Mouse (Mus musculus): ENCODE results near the gene Fopnl. TPM values are rescaled to one million over a fixed set of nuclear protein-coding genes. Genes with fewer than 3 reads are reported as not detected.
A peak's percentile ranks its signal among the peaks of the same experiment; 100 is the strongest.

The Fopnl gene
- total RNA-seq (2022), result 10 to 100 TPM; 62.1 to 69.9 (median 67.5) TPM

DNA sequence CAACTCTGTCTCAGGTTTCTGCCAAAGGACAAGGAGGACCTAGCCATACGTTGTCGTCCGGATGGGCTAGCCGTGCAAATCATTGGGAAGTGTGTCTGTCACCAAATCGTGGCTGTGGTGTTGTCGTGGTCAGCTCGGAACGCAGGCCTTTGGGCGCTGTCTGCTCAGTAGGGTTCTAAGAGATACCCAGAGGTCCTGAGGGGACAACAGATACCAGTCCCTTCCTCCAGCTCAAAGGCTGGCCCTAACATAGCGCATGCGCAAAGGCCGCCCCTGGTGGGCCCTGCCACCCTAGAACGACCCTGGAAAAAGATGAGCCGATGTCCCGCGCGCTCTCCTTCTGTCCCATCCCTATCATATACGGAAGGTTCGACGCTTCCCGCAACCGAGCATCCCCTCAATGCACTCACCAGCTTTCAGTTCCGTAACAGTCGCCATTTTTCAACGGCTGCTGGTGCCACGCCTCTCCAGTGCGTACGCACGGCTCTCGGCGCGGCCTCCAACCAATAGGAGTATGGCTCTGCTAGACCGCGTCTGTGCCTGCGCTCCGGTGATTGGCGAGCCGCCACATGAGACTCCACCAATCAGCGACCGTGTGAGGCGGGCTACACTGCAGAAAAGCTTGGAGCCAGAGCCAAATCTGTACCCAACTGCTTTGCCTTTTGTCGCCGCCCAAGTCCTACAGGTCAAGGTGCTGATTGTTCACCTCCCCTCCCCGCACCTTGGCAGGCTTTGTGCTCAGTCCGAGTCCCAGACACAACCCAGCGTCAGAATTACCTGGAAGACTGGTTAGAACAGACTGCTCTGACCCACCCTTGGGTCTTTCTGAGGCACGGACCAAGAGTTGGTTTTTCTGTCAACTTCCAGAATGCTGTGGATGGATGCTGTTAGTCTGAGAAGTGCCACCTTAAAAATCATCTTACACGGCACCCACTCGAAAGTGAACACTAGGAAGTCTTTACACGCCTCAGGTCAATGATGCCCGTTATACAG is at the start of gene Fopnl:
Gene Fopnl, minus strand, starts transcription at position 522 of the 993 bp plus-strand sequence.
- DNase-seq (ENCODE audit: low spot score in 2 of 2), result peak; percentile 93 to 97

DNA sequence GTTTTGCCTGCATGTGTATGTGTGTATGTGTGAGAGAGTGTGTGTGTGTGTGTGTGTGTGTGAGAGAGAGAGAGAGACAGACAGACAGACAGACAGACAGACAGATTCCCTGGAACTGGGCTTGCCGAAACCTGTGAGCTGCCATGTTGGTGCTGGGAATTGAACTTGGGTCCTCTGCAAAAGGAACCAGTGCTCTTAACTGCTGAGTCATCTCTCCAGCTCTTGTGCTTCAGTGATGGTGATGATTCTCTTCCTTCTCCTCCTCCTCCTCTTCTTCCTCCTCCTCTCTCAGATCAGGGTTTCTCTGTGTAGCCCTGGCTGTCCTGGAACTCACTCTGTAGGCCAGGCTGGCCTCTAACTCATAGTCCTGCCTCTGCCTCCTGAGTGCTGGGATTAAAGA is 48.8 kb upstream of the Fopnl start:
- no peak for DNase-seq (ENCODE audit: low spot score in 2 of 2)

DNA sequence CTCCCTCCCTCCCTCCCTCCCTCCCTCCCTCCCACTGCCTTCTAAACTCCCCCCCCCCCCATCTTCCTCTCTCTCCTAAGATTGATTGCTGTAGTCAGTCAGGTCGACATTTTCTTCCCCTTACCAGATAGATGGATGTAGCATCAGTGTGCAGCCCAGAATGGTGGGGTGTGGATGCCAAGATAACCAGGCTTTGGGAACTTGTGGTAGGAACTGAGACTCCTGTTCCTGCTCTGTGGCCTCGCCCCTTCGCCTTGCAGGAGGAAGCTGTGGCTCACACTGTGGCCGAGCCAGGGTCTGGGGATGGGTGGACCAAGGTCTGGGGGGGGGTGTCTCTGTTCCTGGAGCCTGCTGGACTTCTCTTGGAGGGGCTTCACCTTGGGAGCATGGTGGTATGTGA is 48.3 kb upstream of the Fopnl start:
- no peak for DNase-seq (ENCODE audit: low spot score in 2 of 2)

DNA sequence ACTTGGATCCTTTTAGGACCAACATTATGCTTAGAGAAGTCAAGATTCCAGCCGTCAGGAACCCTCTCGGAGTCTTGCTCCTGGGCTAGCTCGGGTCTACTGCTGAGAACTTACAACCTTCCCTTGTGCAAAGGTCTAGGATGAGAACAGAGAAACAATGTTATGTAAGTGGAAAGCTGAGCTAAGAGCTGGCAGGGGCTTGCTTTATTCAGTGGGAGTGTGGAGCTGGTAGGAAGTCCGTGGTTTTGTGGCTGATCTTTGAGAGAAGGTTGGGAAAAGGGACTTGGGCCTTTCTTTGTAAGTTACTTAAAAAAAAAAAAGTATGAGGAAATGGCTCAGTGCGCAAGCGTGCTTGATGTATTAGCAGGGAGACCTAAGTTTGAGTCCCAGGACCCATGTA is 46.9 kb upstream of the Fopnl start:
- DNase-seq (ENCODE audit: low spot score in 2 of 2), result no peak

DNA sequence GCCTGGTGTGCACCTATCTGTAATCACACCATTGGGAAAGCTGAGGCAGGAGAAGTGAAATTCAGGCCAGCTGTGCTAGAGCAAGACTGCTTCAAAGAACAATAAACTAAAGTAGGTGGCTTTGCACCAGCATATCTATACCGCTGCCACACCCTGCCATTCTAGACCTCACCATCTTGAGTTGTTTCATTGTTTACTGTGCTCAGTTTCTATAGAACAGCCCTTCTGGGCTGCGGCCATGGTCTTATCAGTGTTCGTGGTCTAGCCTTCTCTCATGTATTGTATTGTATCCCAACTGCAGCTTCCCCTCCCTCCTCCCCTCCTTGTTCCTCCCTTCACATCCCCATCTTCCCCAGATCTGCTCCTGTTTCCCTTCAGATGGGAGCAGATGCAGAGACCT is 46.3 kb upstream of the Fopnl start:
- no peak for DNase-seq (ENCODE audit: low spot score in 2 of 2)

DNA sequence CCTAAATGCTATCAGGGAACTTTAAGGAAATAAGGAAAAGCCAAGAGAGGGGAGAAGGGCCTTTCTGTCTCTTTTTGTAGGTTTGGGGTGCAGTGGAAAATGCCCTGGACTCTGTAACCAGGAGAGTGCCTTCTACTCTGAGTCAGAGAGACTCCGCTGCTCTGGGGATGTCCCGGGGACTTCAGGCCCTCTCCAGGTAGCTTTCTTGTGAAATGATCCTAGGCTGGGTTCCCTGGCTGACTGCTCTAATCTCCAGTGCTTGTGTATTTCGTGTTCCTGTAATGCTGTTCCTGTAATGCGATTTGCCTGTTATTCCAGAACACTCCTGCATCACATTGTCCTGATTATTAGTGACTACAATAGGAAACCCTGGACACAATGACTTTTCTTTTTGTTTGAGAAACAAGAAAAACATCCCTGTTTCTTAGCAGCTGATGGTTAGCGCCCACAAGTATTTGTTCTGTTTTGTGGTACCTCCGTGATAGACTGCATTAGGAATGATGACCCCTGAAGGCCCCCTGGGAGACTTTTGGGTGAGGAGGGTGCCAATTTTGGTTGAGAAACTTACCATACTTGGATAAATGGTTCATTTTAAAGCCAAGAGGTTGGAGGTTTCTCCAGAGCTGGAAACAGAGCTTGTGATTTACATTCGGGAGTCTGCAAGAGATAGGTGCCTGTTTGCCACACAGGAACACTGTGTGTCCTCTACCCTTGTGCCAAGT is 45.1 kb upstream of the Fopnl start:
- DNase-seq (ENCODE audit: low spot score in 2 of 2), result no peak

DNA sequence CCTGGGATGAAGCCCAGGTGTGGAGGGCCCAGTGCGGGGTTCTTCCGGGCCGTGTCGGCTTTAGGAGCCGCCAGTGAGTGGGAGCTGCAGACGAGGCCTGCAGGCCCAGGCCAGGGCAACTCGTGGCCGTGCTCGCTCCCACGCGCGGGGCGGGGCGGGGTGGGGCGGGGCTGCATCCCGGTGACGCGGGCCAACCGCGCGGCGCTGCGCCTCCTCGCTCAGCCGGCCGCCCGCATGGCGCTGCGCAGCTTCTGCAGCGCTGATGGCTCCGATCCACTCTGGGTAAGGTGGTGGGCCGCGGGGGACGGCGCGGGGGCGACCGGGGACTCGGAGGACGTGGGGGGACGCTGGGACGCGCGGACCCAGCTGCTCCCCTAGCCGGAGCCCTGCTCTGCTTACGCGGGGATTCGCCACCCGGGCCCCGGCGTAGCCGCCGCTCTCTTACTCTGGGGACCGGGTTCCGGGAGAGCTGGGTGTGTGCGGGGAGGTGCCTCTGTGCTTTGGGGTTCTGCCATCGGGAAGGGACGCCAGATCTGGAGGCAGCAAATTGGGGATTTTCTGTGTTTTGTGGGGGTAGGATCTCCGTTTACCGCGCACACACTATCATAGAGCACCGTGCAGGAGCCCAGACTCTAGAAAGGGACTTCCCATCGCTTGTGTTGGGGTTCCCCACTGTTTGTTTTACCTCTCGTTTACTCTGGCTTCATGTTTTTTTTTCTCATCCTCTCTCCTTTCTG is 44.3 kb upstream of the Fopnl start, which contains the start of gene Abcc1:
Gene Abcc1, plus strand, starts transcription at position 197 of the 737 bp plus-strand sequence.
- DNase-seq (ENCODE audit: low spot score in 2 of 2), result peak; percentile 51 to 73

DNA sequence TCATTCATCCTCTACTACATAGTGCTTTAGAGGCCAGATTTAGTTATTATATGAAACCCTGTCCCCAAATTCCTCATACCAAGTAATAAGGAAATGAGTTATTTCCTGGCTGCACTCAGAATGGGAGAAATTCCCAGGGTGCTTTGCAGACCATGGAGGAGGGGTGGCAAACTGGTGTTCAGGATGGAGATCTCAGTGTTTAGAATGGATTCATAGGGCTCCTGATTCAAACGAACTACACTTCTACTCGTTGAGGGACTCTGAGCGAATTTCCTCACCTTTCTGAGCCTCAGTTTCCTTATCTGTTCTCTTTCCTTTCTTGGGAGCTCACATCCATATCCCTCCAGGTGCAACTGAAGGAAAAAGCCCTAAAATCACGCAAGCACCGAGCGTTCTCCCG is 43.7 kb upstream of the Fopnl start:
- DNase-seq (ENCODE audit: low spot score in 2 of 2), result no peak

DNA sequence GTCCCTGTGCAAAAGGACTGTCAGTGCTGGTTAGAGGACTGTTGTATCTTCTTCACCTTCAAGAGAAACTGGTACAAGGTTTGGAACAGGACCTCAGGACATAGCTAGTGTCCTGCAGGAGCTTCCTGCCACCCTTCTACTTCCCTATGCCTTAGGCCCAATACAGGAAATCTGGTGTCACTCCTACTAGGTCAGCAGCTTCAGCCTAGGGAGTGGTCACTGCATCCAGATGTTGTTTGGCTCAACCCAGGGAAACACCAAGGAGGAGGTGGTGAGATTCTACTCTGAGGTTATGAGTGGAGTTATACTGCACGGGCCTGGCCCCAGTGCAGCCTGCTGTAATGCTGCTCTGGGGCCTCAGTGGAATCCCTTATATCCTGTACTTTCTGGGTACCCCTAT is 41.3 kb upstream of the Fopnl start:
- no peak for DNase-seq (ENCODE audit: low spot score in 2 of 2)

DNA sequence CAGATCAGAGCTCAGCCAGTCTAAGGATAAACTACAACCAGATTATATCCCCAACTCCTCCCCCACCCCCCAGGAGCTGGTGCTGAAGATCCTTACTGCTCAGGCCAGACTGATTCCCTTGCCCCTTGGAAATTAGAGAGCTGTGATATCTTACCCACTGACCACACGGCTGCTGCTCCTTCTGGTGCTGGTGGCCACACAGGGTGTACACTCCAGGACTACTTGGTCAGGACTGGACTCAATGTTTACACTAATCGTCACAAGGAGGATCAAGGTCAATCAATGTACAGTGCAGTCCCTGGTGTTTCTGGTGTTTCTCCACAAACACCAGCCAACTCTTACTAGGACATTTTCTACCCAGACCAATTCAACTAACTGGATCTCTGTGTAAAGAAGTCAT is 40.7 kb upstream of the Fopnl start:
- no peak for DNase-seq (ENCODE audit: low spot score in 2 of 2)

DNA sequence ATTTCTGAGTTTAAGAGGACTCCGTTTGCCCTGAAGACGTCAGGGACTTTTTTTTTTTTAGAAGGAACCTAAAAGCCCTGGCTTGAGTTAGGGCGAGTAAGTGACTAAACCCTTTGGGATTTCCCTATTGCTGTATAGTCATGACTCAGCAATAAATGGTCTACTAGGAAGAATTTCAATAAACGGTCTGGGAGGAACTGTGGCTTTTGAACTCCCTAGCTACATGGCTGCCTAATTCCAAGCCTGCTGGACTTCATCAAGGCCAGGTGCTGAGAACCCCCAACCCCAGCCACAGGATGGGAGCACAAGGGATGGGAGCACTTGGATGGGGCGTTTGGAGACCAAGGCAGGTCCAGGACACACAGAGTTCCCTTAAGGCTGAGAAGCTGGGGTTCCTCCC is 35.5 kb upstream of the Fopnl start:
- DNase-seq (ENCODE audit: low spot score in 2 of 2), result no peak

DNA sequence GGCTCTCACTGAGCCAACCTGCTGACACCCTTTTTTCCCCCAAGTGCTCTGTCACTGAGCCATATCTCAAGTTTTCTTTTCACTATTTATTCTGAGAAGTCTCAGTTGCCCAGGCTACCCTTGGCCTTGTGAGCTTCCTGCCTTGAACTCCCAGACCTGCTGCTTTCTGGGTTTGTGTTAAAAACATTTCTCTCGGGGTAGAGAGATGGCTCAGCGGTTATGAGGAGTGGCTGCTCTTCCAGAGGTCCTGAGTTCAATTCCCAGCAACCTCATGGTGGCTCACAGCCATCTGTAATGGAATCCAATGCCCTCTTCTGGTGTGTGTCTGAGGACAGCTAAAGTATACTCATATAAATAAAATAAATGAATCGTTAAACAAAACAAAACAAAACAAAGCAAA is 35.0 kb upstream of the Fopnl start:
- DNase-seq (ENCODE audit: low spot score in 2 of 2), result no peak

DNA sequence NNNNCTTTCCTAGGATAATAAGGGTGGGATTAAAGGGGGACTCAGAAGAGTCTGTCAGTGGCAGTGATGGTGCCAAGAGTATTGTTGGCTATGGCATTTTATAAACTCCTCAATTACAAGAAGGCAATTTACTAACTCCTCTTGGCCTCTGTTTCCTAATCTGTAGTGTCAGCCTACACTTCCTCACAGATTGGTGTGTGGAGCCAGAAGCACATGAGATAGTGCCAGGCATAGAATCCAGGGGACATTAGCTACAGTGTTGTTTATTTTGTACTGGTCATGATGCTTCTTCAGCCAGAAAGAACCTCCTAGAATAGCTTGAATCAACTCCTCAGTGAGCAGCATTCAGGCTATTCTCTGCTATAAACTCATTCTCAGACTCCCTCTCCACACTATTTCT is 34.4 kb upstream of the Fopnl start:
- no peak for DNase-seq (ENCODE audit: low spot score in 2 of 2)

DNA sequence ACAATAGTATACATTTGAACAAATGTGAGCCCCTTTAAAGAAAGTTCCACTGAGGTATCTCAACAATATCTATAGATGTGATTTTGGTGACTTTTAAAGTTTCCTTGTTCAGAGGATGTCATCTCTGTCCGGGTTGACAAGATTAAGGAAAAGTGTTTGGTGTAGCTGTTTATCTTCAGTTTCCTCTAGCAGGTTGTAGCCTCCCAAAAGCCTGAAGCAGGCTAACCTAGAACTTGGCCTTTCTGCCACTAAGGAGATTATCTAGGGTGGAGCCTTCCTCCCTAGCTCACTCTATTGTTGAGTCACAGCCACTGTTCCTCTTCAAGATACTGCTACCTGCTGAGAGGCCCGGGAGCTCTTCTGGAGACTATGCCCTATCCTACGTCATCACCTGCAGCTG is 27.8 kb upstream of the Fopnl start:
- DNase-seq (ENCODE audit: low spot score in 2 of 2), result no peak

DNA sequence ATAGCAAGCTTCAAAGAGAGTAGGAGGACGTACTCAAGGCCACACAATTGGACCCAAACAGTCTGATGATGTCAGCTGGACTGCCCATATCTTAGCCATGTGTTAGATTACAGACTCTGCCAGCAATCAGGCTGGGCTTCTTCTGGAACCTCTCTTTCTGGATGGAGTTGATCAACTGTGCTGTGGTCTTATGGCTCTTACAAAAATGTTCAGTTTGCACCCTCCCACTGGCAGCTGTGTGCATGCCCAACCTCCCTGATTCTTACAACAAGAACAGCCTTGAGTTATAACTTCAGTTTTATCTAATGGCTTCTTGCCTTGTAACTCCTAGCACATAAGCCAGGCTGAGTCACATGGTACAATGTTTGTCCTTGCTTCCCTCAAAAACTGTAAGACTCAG is 11.0 kb upstream of the Fopnl start:
- no peak for DNase-seq (ENCODE audit: low spot score in 2 of 2)

DNA sequence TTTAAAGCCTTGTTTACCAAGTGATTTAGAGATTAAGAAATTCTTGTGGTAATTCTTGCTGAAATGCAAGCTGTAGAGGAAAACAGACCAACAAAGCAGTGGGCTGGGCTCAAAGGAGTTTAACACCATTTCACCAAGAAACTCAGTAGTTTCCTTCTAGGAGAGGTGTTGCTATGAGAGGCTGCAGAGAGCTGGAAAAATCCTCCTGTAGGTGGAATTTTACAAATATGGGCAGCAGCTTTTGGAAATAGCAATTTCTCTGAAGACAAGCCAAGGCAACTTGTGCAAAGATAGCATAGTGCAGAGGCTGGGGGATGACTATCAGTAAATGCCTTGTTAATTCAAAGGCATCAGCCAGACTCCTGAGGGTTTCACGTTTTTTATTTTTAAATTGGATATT is 3.3 kb upstream of the Fopnl start:
- DNase-seq (ENCODE audit: low spot score in 2 of 2), result no peak

DNA sequence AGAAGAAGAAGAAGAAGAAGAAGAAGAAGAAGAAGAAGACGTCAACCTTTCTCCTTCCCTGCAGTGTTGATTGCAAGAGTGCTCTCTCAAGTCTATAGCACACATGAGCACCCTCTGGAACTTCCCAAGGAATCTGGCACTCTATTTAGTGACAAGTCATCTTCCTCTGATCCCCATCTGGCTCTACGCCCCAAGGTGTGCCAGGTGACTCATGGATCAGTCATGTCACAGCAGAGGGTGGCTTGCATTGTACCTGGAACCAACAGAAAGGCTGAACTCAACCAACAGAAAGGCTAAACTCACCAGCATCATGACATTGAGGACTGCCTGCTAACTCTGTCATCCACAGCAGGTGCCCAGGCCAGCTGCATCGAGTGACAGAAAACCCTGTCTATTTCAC is 2.5 kb upstream of the Fopnl start:
- DNase-seq (ENCODE audit: low spot score in 2 of 2), result no peak

DNA sequence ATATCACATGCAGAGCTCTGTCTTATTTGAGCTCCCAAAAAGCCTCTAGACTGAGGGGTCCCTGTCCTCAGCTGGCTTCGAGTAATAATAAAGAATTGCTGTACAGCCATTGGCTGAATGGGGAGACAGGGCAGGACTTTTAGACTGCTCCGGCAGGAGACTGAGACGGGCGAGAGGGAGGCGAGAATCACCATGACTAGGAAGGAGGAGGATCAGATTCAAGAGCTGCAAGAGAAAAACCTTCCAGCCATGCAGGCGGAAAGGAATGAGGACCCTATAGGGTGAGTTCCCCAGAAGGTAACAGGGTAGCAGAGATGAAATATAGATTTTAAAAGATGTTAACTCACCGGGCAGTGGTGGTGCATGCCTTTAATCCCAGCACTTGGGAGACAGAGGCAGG is 4.3 kb downstream of the Fopnl start:
- no peak for DNase-seq (ENCODE audit: low spot score in 2 of 2)

DNA sequence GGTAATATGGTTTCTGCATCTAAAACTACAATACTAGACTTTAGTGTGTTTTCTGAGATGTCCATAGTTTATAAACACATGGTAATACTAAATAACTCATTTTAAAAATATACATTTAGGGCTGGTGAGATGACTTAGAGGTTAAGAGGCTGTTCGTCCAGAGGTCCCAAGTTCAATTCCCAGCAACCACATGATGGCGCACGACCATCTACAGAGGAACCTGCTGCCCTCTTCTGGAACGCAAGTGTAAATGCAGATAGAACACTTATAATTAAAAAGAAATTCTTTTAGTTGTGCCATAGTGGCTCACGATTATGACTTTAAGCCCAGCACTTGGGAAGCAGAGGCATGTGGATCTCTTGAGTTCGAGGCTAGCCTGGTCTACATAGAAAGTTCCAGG is 5.8 kb downstream of the Fopnl start:
- no peak for DNase-seq (ENCODE audit: low spot score in 2 of 2)

DNA sequence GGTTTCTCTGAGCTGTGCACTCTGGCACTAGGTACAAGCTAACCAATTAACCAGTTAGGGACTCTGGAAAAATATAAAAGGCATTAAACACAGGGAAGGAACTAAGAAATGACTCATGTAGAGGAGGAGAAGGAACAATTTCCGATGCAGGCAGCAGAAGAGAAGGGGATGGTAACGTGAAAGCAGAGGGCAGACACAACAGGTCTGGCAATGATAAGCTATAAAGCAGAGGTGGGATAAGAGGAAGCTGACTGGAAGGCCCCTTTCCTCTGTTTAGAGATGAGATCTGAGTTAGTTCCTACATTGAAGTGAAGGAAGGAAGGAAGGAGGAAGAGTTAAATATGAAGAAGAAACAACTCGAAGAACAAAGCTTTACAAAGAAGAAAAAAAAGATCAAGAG is 7.4 kb downstream of the Fopnl start:
- DNase-seq (ENCODE audit: low spot score in 2 of 2), result no peak

DNA sequence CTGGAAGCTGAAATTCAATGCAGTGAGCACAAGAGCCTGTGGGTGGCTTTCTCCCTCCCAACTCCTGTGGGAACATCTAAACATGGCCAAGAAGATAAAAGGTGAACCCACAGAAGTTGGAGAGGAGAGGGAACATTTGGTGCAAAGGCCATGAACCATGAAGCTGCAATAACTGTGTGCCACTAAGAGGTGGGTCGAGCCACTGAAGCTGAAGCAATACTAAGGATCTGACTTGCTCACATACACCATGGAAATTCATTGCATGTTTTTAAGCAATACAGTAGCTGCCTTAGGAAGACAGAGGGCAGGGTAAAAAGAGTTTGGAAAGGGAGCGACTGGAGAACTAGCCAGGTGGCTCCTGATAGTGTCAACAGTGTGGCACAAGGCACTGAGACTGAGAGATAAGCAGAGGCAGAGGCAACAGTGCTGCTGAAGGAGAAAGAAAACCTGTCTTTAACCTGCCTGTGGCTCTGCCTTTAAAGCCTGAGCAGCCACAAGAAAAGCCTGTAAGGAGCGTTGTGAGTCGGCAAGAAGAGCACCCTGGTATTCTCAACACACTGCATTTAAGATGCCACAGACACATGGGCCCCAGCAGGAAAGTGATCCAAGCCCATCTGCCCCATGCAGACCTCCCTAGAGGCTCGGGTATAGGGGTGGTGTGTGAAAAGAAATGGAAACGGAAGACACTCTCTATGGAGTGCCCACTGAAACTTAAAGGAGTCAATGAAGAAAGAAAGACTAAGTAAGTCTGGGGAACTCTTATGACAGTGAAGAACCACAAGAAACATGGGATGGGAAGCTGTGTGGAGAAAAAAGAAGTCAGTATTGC is 8.7 kb downstream of the Fopnl start:
- no peak for DNase-seq (ENCODE audit: low spot score in 2 of 2)
